Mouse (Mus musculus) cerebellum, postnatal 36 days (tissue): ENCODE data around the gene Ccne1.

Experiments used
- DNase-seq, 2 experiments: peaks; one replicate each; pipeline ENCODE4 v3.0.0; 2021 to 2022; ENCODE audit warnings: mixed read lengths in 2 of 2

Ccne1 gene

GRCm38 (mm10) chr7:38093101-38093500, 14.2 kb downstream of the Ccne1 start:
- DNase-seq: no peak

GRCm38 (mm10) chr7:38089930-38090675, 17.2 kb downstream of the Ccne1 start:
- DNase-seq: no peak

GRCm38 (mm10) chr7:38088456-38088855, 18.9 kb downstream of the Ccne1 start:
- DNase-seq: no peak

GRCm38 (mm10) chr7:38087856-38088255, 19.5 kb downstream of the Ccne1 start:
- DNase-seq: no peak

- DNase-seq: no peak
Measured at GRCm38 (mm10) chr7:38086401-38086800, 20.9 kb downstream of the Ccne1 start.

- DNase-seq: peak; percentile 65 to 70
Measured at GRCm38 (mm10) chr7:38085573-38086211, 21.6 kb downstream of the Ccne1 start.

GRCm38 (mm10) chr7:38084778-38085572, 22.4 kb downstream of the Ccne1 start:
- peak; percentile 98 to 100 for DNase-seq

GRCm38 (mm10) chr7:38082971-38083370, 24.4 kb downstream of the Ccne1 start:
- peak in 1 of 2 experiments; percentile 13 for DNase-seq

- no peak for DNase-seq
Measured at GRCm38 (mm10) chr7:38077189-38077588, 30.1 kb downstream of the Ccne1 start.

GRCm38 (mm10) chr7:38075487-38075886, 31.8 kb downstream of the Ccne1 start:
- no peak for DNase-seq

- DNase-seq: no peak
Measured at GRCm38 (mm10) chr7:38074920-38075319, 32.4 kb downstream of the Ccne1 start.

GRCm38 (mm10) chr7:38074514-38074913, 32.8 kb downstream of the Ccne1 start:
- DNase-seq: peak; percentile 21 to 32

- DNase-seq: peak; percentile 68 to 76
Measured at GRCm38 (mm10) chr7:38073782-38074181, 33.6 kb downstream of the Ccne1 start.

- DNase-seq: no peak
Measured at GRCm38 (mm10) chr7:38071065-38071464, 36.3 kb downstream of the Ccne1 start.

- no peak for DNase-seq
Measured at GRCm38 (mm10) chr7:38070663-38071062, 36.7 kb downstream of the Ccne1 start.

- no peak for DNase-seq
Measured at GRCm38 (mm10) chr7:38064431-38064830, 42.9 kb downstream of the Ccne1 start.

GRCm38 (mm10) chr7:38061060-38061970, 46.0 kb downstream of the Ccne1 start:
- peak; percentile 90 to 92 for DNase-seq

GRCm38 (mm10) chr7:38059636-38060330, 47.6 kb downstream of the Ccne1 start:
- DNase-seq: no peak

- DNase-seq: peak in 1 of 2 experiments; percentile 32
Measured at GRCm38 (mm10) chr7:38059096-38059495, 48.2 kb downstream of the Ccne1 start.

GRCm38 (mm10) chr7:38055996-38056395, 51.3 kb downstream of the Ccne1 start:
- no peak for DNase-seq

- DNase-seq: no peak
Measured at GRCm38 (mm10) chr7:38054246-38054645, 53.1 kb downstream of the Ccne1 start.
